Mouse (Mus musculus) forebrain, embryonic 13.5 days (tissue): ENCODE data around the gene Alox5. TPM values are rescaled to one million over a fixed set of nuclear protein-coding genes. Genes with fewer than 3 reads are reported as not detected.

Source experiments
- ATAC-seq: fragments of 200-750 bp; cut with Nextera tagmentation; 2 replicates; pipeline ENCODE4 v1.8.0; 2017
- H3K27ac ChIP-seq: fragments of 300-500 bp; sonication (generic); 2 replicates; pipeline ENCODE4 v1.5.1; 2015; ENCODE audit warnings: inconsistent platforms, mild to moderate bottlenecking, moderate library complexity
- H3K27me3 ChIP-seq: fragments of 300-500 bp; sonication (generic); 2 replicates; pipeline ENCODE4 v1.6.1; 2015; ENCODE audit warnings: mild to moderate bottlenecking, inconsistent platforms
- H3K36me3 ChIP-seq: fragments of 300-500 bp; sonication (generic); 2 replicates; pipeline ENCODE4 v1.6.1; 2015; ENCODE audit warnings: mild to moderate bottlenecking, inconsistent platforms; ENCODE audit not compliant: poor library complexity, severe bottlenecking
- H3K4me1 ChIP-seq: fragments of 300-500 bp; sonication (generic); 2 replicates; pipeline ENCODE4 v1.6.1; 2015; ENCODE audit warnings: inconsistent platforms
- H3K4me2 ChIP-seq: fragments of 300-500 bp; sonication (generic); 2 replicates; pipeline ENCODE4 v1.6.1; 2015; ENCODE audit warnings: inconsistent platforms, mild to moderate bottlenecking, moderate library complexity
- H3K4me3 ChIP-seq: fragments of 300-500 bp; sonication (generic); 2 replicates; pipeline ENCODE4 v1.5.1; 2015; ENCODE audit warnings: mild to moderate bottlenecking, inconsistent platforms
- H3K9ac ChIP-seq: fragments of 300-500 bp; sonication (generic); 2 replicates; pipeline ENCODE4 v1.6.1; 2015; ENCODE audit warnings: mild to moderate bottlenecking, inconsistent platforms
- H3K9me3 ChIP-seq: fragments of 300-500 bp; sonication (generic); replicated peaks from 2 replicates; pipeline ENCODE4 v1.6.1; 2016; ENCODE audit warnings: inconsistent platforms
- WGBS: fragments of 180-500 bp; shearing (Covaris S2); methylation state at CpG from one replicate; pipeline ENCODE4 v1.1.7; 2015; 5-methylcytosine and 5-hydroxymethylcytosine counted together
- polyA plus RNA-seq: library from polyadenylated mRNA; unstranded; fragments of >200 nt; fragmentation: Nextera tagmentation; extraction: Ambion mirVana; gene quantifications from 2 replicates; pipeline ENCODE4 v1.2.1, GENCODE M21; 2015

The Alox5 gene
- polyA plus RNA-seq, 1 experiment from 2014 or later: 0.17 TPM

DNA sequence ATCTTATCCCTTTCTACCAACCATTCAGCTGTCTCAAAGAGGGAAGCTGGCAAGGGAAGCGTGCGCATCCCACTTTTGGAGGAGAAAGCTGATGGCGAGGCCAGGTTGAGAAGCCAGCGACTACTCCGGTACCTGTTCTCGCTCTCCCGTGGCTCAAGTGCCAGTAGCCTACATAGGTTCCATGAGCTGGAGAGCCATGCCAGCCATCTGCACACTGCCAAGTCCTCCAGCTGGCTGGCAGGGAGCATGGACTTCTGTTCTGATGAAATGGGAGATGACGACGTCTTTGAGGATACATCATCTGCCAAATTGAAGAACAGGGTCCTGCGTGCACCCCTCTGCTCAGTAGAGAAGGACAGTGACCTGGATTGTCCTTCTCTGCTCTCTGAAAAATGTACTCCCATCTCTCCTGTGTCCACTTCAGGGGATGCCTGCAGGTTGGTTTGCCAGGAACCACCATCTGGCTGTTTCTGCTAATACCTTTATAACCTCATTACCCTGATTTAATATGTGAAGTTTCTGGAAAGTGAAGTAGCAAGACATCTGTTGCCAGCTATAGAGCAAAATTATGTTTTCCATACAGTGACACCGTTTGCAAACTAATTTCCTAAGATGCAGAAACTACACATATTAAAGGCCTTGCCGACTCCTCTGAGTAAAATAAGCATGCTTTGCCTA is 59.1 kb downstream of the Alox5 start:
- Histone ChIP-seq H3K9me3 (no peaks in the 10 kb centered on the region), H3K4me2 (no peak overlapping the region), H3K4me1 (peaks cover 31% of the 10 kb centered on the region), H3K36me3 (peaks cover 28% of the 10 kb centered on the region), H3K4me3 (no peak overlapping the region), H3K9ac (no peak overlapping the region), H3K27me3 (no peaks in the 10 kb centered on the region), H3K27ac (no peak overlapping the region)
- no peak; the same call in 1 of the 2 replicates for ATAC-seq
- 96% methylated on average over 12 of the region's 12 CpGs for WGBS

DNA sequence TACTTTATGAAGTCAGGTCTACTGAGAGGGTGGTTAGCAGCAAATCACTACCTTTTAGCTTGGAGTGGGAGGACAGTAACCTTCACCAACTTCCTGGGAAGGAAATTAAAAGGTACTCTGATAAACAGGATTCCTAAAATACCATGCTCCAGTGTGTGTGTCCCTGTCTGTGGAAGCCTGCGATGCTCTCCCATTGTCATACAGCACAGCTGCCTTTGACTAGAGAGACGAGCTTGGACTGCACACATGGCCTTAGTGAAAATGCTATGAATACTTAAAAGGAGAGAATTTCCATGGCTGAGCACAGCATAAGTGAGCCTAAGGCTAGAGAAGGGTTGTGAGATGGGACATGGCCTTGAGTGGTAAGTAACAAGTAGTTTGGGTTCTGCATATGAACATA is 62.8 kb downstream of the Alox5 start:
- H3K27ac ChIP-seq: peak overlapping the region; percentile 27
- H3K36me3 ChIP-seq: peaks cover 7% of the 10 kb centered on the region
- 19% methylated on average over 2 of the region's 2 CpGs for WGBS
- no peaks in the 10 kb centered on the region for H3K9me3 ChIP-seq
- peaks cover 26% of the 10 kb centered on the region for H3K4me1 ChIP-seq
- no peak overlapping the region for H3K9ac ChIP-seq
- H3K27me3 ChIP-seq: no peaks in the 10 kb centered on the region
- H3K4me2 ChIP-seq: 0 out of 2 replicates have a peak overlapping the region, but pooled peaks have one; percentile 9
- ATAC-seq: peak; percentile 28; the same call in 1 of the 2 replicates
- no peak overlapping the region for H3K4me3 ChIP-seq

DNA sequence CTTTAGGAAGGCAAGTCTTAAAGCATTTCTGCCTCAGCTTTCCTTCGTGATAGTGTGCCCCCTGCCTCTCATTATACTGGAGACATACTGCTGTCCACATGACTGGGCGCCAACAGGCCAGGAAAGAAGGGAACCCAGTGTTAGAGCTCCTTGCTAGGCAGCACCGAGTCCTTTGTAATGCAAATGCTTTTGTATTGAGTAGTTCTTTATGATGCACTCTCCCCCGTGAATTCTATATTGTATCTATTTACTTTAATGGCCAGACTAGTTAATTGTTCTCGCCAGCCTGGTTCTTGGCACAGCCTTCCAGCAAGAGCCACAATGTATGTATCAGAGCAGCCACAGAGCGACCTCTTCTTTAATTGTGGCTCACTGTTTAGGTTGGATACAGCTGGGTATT is 63.4 kb downstream of the Alox5 start:
- Histone ChIP-seq H3K4me2 (peak overlapping the region; percentile 9; the same call in 1 of the 2 replicates), H3K9ac (no peak overlapping the region), H3K36me3 (peaks cover 5% of the 10 kb centered on the region; the same call in 1 of the 2 replicates), H3K4me3 (no peak overlapping the region), H3K27me3 (no peaks in the 10 kb centered on the region), H3K27ac (peak overlapping the region; percentile 27), H3K9me3 (no peaks in the 10 kb centered on the region), H3K4me1 (peaks cover 26% of the 10 kb centered on the region)
- peak; percentile 90; the same call in 1 of the 2 replicates for ATAC-seq
- 4% methylated on average over 6 of the region's 6 CpGs for WGBS

DNA sequence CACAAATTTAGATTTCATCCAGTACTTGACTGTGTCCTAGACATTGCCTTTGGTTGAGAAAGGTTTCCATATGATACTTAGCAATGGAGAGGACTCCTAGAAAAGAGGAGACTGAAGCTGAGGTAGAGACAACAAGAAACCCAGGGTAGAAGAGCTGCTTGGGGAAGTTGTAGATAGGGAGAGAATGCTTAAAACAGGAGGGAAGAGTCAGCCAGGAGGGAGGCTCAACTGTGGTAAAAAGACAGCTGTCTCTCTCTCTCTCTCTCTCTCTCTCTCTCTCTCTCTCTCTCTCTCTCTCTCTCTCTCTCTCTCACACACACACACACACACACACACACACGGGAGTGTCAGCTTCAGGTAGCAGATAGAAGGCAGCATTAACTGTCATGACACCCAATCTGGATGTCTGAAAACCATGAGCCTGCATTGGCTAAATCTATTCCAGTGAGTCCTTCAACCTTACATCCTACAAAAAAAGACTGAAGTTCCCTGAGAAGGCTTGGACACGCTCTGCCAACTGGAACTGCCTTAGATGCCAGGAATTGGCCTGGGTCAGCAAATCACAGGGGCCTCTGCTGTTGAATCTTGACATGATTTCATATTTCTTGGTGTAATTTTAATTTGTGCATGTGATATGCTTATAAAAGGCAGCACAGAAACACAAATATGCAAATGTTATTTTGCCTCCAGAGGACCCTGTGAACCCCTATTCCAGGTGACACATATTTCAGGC is 65.9 kb downstream of the Alox5 start:
- no peak overlapping the region for H3K4me3 ChIP-seq
- ATAC-seq: no peak
- H3K27ac ChIP-seq: no peak overlapping the region
- no peaks in the 10 kb centered on the region for H3K9me3 ChIP-seq
- no peaks in the 10 kb centered on the region for H3K36me3 ChIP-seq
- WGBS: 87% methylated on average over 2 of the region's 2 CpGs
- H3K9ac ChIP-seq: no peak overlapping the region
- no peaks in the 10 kb centered on the region for H3K27me3 ChIP-seq
- H3K4me2 ChIP-seq: no peak overlapping the region
- H3K4me1 ChIP-seq: peaks cover 26% of the 10 kb centered on the region

DNA sequence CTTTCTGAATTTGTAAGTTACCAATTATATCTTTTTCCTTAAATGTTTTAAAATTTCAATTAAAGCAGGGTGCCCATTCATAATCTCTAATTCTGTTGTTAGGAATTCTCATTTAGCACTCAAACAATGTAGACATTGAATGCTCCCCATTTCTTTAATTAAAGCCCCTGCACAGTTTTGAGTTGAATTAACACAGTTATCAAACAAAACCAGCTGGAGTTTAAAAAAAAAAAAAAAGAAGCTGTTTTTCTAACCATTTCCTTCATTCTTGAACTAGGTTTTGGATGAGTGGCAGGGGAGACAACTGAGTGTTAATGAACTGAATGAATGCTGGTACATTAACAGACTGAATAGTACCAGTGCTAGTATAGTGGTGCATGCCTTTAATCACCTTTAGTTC is 71.5 kb downstream of the Alox5 start:
- Histone ChIP-seq H3K27me3 (no peaks in the 10 kb centered on the region), H3K4me1 (peaks cover 24% of the 10 kb centered on the region), H3K27ac (no peak overlapping the region), H3K4me3 (no peak overlapping the region), H3K4me2 (no peak overlapping the region), H3K9ac (no peak overlapping the region), H3K9me3 (no peaks in the 10 kb centered on the region), H3K36me3 (no peaks in the 10 kb centered on the region)
- no peak for ATAC-seq

DNA sequence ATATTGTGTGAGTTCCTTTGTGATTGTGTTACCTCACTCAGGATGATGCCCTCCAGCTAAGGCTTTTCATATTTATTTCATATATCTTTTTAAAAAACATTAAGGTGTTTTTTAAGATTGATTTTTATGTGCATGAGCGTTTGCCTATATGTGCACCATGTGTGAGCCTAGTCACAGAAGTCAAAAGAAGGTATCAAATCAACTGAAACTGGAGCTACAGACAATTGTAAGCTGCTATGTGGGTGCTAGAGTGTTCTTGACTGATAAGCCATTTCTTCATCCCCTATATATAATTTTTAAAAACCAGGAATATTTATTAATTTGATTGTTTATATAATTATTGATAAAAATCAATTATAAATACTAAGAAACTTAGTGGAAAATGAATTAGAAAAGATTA is 72.9 kb downstream of the Alox5 start:
- Histone ChIP-seq H3K9ac (no peak overlapping the region), H3K27ac (no peak overlapping the region), H3K4me1 (peaks cover 31% of the 10 kb centered on the region), H3K9me3 (no peaks in the 10 kb centered on the region), H3K36me3 (no peaks in the 10 kb centered on the region), H3K4me3 (no peak overlapping the region), H3K27me3 (no peaks in the 10 kb centered on the region), H3K4me2 (no peak overlapping the region)
- ATAC-seq: no peak
- 100% methylated on average over 1 of the region's 1 CpGs for WGBS

DNA sequence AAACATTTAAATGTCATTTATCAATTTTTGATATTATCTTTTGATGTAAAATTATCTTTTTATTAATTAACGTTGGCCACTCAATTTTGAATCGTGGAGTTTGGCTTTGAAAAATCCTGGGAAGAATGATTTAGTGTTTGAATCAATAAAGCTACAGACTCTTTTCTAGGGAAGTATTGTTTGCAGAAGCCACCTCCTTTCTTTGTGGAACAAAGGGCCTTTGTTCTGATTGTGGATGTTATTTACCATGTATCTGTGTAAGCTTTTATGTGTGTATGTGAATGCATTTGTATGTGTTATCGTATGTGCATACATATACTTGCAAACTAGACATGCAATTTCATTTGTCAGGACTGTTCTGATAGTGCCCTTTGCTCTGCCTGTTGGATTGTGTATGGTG is 74.5 kb downstream of the Alox5 start:
- H3K36me3 ChIP-seq: no peaks in the 10 kb centered on the region
- no peak overlapping the region for H3K27ac ChIP-seq
- no peak overlapping the region for H3K4me2 ChIP-seq
- 41% methylated on average over 3 of the region's 3 CpGs for WGBS
- peaks cover 34% of the 10 kb centered on the region for H3K4me1 ChIP-seq
- no peak overlapping the region for H3K9ac ChIP-seq
- ATAC-seq: no peak
- H3K27me3 ChIP-seq: no peaks in the 10 kb centered on the region
- H3K9me3 ChIP-seq: no peaks in the 10 kb centered on the region
- no peak overlapping the region for H3K4me3 ChIP-seq

DNA sequence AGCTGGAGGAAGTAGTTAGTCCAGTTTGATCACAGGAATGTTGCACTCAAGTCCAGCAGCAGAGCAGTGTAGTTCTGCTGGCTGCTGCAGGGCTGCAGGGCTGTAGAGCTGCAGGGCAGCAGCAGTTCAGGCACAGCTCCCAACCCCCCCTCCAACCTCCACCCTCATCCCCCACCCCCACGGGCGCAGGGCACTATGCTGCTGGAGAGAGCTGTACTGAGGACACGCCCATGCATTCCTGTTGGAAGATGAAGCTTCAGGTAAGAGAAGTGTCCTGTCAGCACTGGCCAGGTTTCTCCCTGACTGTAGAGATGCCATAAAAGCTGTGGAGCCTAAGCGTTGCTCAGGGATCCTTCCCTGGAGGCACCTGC is 74.9 kb downstream of the Alox5 start:
- H3K4me2 ChIP-seq: peak overlapping the region; percentile 39
- peak; percentile 68 for ATAC-seq
- H3K9ac ChIP-seq: peak overlapping the region; percentile 50
- peak overlapping the region; percentile 35; the same call in 1 of the 2 replicates for H3K27ac ChIP-seq
- H3K4me1 ChIP-seq: peaks cover 34% of the 10 kb centered on the region
- no peaks in the 10 kb centered on the region for H3K36me3 ChIP-seq
- H3K27me3 ChIP-seq: no peaks in the 10 kb centered on the region
- no peaks in the 10 kb centered on the region for H3K9me3 ChIP-seq
- no peak overlapping the region for H3K4me3 ChIP-seq
- WGBS: 27% methylated on average over 4 of the region's 4 CpGs

DNA sequence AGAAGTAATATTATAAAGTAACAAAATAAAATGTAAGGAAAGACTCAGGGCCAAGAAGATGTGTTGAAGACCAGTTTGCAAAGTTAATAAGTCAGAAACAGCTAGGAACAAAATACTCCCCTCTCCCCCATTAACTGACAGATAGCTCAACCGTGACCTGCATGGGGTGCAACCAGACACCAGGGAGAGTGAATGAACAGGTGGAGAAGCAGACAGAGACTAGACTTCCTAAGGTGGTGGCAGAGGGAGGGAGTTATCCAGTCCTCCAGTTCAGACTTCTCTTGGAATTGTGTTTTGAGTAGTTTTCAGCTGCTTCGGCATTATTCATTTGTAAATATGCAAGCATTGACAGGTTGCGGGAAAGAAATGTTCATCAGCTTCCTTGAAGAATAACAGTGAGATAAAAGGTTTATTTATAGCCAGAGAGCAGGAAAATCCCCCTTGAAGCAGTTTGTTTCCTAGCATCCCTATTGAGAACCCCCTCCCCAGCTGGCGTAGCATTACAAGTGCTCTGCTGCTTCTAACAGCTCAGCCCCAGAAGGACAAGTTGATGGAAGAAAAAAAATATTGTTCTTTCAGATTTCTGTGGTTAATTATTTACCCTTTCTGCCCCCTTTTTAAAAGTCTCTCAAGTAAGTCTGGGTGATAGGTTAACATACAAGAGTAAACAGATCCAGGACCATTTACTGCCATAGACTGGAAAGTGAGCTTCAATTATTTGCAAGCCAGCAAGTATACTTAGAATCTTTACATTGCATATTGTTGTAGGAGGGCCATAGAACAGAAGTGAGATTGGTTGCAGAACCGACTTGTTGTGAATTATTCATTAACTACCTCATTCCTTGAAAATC is 75.6 kb downstream of the Alox5 start:
- no peaks in the 10 kb centered on the region for H3K36me3 ChIP-seq
- ATAC-seq: no peak
- 18% methylated on average over 5 of the region's 5 CpGs for WGBS
- H3K4me3 ChIP-seq: no peak overlapping the region
- peak overlapping the region; percentile 50; the same call in 1 of the 2 replicates for H3K9ac ChIP-seq
- H3K4me2 ChIP-seq: peak overlapping the region; percentile 39; the same call in 1 of the 2 replicates
- H3K9me3 ChIP-seq: no peaks in the 10 kb centered on the region
- H3K27ac ChIP-seq: peak overlapping the region; percentile 35
- no peaks in the 10 kb centered on the region for H3K27me3 ChIP-seq
- peaks cover 34% of the 10 kb centered on the region for H3K4me1 ChIP-seq

DNA sequence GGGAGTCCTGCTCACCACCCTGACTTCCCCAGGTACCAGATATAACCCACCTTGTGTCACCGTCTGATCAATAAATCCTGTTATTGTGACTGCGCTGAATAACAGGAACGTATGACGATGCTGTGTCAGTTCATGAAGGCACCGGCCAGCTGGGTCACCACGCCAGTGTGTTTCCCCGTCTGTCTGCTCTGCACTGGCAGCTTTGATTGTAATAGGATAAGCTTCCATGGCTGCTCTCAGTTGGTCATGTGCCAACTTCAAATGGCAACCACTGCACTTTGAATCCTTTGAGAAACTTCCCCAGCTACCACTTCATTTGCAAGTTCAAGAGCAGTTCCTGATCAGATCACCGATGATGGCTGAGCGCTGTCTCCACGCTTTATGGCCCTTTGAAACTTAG is 77.4 kb downstream of the Alox5 start:
- ATAC-seq: no peak
- Histone ChIP-seq H3K4me3 (no peak overlapping the region), H3K9ac (no peak overlapping the region), H3K4me2 (no peak overlapping the region), H3K36me3 (no peaks in the 10 kb centered on the region), H3K27ac (no peak overlapping the region), H3K4me1 (peaks cover 31% of the 10 kb centered on the region), H3K27me3 (no peaks in the 10 kb centered on the region), H3K9me3 (no peaks in the 10 kb centered on the region)
- WGBS: 70% methylated on average over 10 of the region's 10 CpGs

DNA sequence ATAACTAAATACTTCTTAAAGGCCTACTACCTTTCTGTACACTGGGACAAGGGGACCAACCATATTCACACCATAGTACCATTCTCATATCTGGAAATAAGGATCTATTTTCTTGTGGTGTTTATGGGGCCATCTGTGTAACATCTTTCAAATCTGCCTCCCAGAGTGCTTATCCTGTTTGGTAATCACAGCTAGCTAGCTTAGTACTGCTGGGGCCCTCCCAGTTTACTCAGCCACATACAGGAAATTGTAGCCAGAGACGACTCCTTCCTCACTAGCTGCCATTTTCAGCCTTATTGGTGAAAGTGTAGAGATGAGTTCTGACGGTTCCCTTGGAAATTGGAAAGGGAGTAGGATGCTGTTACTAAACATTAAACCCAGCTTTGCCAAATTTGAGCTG is 79.4 kb downstream of the Alox5 start:
- Histone ChIP-seq H3K27ac (no peak overlapping the region), H3K9me3 (no peaks in the 10 kb centered on the region), H3K9ac (no peak overlapping the region), H3K4me1 (peaks cover 27% of the 10 kb centered on the region), H3K4me2 (no peak overlapping the region), H3K27me3 (no peaks in the 10 kb centered on the region), H3K4me3 (no peak overlapping the region), H3K36me3 (no peaks in the 10 kb centered on the region)
- no peak for ATAC-seq
- 84% methylated on average over 2 of the region's 2 CpGs for WGBS

DNA sequence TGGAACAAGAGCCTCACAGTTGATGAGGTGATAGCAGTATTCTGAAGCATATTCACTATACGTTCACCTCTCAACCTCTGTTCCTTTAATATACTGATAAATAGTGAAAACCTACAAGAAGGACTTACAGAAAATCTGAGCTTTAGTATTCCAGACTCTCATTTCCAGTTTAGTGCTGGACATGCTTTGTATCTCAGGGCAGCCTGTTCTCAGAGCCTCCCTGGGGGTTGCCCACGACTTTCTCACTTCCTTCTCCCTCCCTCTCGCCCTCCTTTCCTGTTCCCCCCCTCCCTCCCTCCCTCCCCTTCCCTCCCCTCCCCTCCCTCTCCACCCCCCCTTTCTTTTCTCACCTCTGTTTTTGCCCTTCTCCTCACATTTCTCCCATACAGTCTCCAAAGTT is 80.8 kb downstream of the Alox5 start:
- ATAC-seq: no peak
- Histone ChIP-seq H3K27ac (no peak overlapping the region), H3K4me2 (no peak overlapping the region), H3K27me3 (no peaks in the 10 kb centered on the region), H3K9me3 (no peaks in the 10 kb centered on the region), H3K4me1 (peaks cover 14% of the 10 kb centered on the region), H3K36me3 (no peaks in the 10 kb centered on the region), H3K9ac (no peak overlapping the region), H3K4me3 (no peak overlapping the region)
- WGBS: 67% methylated on average over 3 of the region's 3 CpGs
